Mouse (Mus musculus) cerebellum, adult 11-12 months (tissue): ENCODE results near the gene BC051142.
A peak's percentile ranks its signal among the peaks of the same experiment; 100 is the strongest.
"Not testable (repeated sequence)": the region's sequence is repeated elsewhere in the genome, so short reads cannot be mapped to it uniquely, and the experiment has no call there.

Source experiments
- DNase-seq: peaks from one replicate; pipeline ENCODE4 v3.0.0; 2022

BC051142 gene

DNA sequence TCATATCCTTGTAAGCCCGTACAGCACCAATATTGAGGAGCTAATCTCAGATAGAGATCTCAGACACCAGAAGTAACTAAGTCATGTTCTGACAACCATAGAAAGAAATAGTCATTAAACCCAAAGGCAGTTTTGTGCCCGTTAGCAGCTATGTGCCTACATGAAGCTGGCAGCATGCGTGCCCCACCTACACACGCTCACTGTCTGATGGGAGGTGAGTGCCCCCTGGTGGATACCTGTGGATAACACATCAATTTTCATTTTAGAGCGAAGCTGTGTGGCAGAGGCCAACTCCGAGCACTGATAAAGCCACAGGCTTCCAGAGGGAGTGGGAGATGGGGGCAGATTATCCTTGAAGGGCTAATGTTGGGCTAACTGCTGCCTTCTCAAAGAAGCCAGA lies 12.5 kb downstream of the BC051142 start:
- peak; percentile 51 for DNase-seq

DNA sequence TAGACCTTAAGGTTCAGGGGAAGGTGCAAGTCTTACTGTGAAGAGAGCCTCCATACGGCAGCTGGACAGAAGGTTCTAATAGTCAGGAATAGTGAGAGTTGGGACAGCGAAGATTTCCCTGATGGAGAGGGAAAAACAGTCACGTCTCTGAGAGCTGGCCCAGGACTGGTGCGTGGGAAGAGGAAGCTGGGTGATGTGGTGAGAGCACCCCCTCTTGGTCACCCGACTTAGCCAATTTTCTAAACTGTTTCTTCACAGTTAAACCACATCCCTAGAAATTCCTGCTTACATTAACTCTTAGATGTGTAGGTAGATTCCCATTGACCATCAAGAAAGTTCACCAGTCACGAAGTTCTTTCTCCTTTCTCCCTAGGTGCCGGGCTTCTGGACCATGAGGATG lies 21.4 kb downstream of the BC051142 start:
- DNase-seq: no peak

DNA sequence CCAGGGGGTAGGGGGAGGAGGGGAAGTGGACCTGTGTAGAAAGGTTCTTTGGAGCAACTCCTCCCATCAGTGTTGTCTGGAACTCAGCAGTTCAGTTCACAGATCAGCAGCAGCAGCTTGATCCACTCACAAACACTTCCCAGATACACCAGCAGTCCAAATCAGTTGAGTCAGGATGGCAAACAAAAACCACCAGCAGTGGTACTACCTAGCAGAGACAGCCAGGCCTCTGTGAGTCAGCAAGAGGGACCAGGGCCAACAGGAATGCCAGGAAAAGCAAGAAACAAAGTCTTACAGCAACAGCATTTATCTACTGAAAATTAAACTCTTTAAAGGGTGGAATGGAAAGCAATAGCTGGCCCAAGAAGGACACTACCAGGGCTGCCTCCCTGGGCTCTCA lies 29.0 kb downstream of the BC051142 start:
- no peak for DNase-seq

DNA sequence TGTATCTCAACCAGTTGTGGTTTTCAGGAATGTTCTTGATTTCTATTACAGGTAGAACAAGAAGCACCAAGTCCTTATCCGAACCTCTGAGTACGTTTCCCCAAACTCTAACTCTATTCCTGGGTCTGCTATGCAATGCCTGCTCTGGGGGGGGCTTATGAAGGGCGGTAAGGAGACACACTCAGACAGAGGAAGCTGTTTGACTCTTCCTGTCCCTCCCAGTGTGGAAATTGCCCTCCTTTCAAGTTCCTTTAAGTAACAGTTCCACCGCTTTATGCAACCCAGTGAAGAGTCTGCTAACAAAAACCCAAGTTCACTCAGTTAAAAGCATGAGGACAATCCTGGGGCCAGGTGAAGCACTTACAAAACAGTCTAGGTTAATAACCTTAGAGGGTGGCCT lies 38.5 kb downstream of the BC051142 start:
- no peak for DNase-seq

DNA sequence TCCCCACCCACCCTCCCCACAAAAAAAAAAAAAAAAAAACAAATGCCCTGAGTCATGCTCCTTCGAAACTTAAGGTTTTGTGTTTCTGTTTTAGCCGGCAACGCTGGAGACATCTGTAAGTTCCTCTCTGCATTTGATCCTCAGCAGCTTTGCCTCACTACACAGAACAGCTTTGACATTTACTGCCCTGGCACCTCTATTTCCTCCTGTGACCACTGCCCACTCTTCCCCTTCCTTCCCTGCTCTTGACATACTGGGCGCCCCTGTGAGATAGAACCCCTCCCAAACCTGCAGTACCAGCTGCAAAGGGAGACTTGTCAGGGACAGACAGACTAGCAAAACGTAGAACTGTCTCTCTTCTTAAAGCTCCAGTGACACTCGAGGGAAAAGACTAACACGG lies 39.0 kb downstream of the BC051142 start:
- DNase-seq: no peak

DNA sequence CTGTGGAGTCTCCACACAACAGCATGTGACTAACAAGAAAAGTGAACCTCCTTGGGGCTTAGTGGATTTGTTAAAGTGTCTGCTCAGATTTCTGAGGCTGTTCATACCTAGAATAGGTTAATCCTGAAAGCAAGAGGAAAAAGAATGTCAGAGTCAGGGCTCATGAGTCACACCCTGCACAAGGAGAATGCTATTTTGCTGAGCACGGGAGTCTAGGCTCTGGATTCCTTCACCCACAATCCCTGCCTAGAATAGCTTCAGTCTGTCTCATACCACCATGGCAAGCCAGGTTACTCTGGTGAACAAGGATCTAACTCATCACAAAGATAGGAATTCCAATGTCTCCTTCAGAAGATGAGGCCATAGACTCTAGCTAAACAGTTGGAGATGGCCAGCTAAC lies 40.0 kb downstream of the BC051142 start:
- DNase-seq: no peak

DNA sequence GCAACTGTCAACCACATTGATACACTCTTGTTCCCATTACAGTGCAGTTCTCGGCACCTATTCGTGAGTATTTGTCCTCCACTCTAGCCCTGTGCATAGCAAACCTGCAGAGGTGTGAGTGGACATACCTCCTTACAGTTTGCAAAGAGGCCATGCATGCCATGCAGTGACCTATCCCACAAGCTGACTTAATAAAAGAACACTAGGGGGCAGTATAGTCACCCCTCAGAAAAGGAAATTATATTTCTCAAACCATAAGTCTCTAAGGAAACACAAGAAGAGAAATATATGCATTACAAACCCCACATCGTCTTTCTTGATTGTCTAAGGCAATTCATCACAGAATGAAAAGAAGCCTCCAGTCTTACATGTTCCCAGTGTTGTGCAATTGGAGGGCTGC lies 41.2 kb downstream of the BC051142 start:
- no peak for DNase-seq

DNA sequence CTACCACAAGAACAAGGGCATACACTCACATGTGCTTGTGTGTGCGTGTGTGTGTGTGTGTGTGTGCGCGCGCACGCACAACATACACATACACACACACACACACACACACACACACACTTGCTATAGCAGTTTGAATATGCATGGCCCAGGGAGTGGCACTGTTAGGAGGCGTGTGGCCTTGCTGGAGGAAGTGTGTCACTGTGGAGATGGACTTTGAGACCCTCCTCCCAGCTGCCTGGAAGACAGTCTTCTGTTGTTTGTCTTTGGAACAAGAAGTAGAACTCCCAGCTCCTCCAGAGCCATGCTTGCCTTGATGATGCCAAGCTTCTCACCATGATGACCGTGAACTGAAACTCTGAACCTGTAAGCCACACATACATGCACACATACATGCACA lies 43.4 kb downstream of the BC051142 start:
- DNase-seq: no peak

DNA sequence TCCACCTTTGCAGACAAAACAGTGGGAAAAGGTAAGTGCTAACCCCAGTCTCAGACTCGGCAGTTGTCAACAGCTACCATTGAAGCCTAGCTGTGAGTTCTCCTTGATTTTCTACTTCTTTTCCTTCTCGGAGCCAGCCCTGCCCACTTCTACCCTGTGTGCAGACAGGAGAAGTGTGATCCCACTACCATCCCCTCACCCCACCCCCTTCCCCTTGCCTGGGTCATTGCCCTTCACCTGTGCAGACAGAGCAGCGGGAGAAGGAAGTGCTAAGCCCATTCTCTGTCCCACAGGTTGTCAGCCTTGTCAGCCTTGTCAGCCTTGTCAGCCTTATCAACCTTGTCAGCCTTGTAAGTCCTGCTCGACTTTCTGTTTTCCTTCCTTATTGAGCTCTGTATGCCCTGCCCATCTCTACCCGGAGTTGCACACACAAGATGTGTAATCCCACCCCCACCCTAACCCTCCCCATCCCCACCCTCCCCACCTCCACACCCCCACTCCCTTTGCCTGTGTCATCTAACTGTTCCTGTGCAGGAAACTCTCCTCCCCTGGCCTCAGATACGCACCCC lies 49.9 kb downstream of the BC051142 start:
- no peak for DNase-seq

DNA sequence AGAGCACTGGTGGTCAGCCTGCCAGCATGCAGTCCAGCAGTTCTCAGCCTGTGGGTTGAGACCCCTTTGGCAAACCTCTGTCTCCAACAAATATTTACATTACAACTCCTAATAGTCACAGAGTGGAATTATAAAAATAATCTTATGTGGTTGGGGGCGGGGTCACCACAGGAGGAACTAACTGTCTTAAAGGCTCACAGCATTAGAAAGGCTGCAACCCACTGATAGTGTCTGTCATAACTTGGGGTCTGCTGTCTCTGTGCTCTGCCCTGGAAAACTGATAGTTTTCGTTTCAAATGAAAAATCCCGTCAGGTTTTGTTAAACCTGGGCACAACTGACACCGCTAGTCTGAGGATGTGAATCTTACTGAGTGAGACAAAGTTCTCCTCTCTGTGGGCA lies 59.0 kb downstream of the BC051142 start:
- no peak for DNase-seq

DNA sequence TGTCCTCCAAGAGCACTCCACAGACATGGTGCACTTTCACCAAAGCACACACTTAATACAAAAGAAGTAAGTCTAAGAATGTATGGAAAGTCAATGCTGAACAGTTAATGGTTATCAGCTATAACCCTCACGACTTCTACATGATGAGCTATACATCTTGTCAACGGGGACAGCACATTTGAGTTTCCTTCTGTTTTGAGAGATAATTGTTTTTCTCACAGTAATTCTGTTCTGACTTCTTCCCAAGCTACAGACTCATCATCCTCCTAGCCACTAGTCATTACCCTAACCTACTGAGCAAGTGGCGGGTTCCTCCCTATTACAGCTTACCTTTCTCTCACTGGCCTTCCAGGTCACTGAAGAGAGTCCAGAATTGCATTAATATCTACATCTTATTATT lies 60.6 kb downstream of the BC051142 start:
- no peak for DNase-seq

DNA sequence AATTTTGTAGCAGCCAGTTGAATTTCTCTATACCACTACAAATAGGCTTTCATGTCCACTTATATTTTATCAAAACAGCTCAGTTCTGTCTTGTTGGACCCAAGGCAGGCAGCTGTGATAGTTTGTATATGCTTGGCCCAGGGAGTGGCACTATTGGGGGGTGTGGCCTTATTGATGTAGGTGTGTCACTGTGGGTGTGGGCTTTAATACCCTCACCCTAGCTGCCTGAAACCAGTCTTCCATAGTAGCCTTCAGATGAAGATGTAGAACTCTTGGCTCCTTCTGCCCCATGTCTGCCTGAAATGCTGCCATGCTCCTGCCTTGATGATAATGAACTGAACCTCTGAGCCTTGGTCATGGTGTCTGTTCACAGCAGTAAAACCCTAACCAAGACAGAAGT lies 67.3 kb downstream of the BC051142 start:
- not testable (repeated sequence) for DNase-seq

DNA sequence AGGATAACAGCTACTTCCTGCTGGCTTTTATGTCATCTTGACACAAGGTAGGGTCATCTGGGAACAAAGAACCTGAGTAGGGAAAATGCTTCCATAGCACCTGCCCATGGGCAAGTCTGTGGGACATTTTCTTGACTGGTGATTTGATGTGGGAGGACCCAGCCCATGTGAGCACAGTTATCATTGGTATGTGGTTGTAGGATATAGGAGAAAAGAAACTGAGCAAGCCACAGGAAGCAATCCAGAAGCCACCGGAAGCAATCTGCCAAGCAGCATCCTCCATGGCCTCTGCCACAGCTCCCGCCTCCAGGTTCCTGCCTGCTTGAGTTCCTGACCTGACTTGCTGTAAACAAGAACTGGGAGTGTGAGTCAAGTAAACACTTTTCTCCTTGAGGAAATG lies 71.9 kb downstream of the BC051142 start:
- DNase-seq: no peak

DNA sequence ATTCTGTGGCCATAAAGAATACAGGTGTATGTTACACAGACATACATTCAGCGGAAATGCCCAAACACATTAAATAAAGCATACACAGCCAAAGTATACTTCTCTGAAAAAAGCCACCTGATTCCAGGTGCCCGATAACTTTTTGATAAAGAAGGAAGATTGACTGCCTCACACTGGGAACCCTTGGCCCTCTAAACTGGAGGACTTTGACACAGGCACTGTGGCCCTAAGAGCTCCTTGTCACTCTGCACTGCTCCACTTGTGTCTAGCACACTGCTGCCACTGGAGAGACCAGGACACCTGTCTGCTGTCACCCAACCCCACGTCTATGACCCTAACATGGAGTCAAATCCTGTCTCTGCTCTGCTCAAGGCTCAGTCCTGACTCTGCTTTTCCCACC lies 76.4 kb downstream of the BC051142 start:
- DNase-seq: no peak

DNA sequence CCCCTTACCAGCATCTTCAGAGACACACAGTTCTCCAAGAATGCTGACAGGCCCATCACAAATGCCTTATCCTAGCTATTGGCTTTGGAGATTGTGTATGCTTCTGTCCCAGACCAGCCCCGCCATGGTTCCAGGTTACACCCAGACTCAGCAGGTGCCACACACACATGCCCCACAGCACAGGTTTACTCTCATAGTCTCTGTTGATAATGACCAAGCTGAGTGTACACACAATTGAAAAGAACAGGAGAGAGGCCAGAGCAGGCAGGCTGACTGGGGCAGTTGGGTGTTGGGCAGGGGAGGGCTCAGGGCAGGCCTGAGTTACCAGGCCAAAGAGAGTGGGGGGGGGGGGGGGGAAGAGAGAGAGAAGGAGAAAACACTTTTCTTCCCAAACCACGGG lies 77.8 kb downstream of the BC051142 start:
- no peak for DNase-seq

DNA sequence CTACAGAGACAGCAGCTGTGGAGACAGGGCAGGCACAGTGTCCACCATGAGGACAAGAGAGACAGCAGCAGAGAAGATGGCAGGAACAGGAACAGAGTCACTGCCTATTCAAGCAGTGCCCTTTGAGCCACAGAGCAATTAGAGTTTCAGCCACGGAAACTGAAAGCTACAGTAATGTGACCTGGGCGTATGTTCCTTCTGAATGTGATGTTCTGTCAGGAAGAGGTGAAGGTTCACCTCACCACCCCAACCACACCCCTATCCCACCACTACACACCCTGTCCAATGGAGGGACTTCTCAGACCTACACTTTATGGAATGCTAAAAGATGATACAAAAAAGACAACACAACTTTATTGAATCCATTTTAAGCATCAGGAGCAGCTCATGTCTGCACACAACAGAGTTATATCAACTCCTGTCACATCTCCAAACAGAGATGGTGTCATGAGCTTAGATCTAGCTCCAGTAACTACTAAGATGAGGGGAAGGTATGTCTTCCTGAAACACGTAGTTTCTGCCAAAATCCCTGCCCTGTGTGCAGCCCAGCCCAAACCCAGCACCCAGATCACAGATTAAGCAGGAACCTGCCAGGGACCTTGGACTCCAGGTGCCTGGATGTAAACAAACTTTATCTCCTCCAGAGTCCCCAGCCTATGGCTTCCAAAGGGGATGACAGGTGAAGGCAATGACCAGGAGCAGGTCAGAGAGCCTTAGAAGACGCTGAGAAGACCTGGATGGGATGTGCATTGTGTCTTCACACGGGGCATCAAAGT lies 78.8 kb downstream of the BC051142 start, which contains the start of gene Btnl4:
Gene Btnl4, minus strand, starts transcription at position 81 of the 776 bp plus-strand sequence.
- not testable (repeated sequence) for DNase-seq

DNA sequence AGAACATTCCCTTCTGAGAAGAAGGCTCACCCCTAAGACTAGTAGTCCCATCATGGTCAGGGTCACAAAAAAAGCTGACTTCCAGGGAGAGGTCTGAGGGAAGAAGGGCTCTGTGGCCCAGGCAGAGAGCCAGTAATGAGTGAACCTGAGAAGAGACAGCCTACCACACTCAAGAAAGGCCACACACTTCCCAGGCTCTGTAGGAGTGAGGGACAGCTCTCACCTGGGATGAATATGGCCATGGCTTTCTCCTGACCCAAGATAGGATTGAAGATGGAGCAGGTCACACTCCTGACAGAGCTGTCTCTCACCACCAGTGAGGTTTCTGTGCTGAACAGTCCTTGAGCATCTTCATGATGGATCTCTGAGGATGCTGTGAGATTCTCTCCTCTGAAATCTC lies 94.2 kb downstream of the BC051142 start:
- DNase-seq: no peak

DNA sequence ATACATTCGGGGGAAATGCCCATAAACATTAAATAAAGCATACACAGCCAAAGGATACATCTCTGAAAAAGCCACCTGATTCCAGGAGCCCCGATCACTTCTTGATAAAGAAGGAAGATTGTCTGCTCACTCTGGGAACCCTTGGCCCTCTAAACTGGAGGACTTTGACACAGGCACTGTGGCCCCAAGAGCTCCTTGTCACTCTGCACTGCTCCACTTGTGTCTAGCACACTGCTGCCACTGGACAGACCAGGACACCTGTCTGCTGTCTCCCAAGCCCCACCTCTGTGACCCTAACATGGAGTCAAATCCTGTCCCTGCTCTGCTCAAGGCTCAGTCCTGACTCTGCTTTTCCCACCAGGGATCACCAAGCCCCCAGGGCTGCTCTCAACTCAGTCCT lies 96.5 kb downstream of the BC051142 start:
- not testable (repeated sequence) for DNase-seq

DNA sequence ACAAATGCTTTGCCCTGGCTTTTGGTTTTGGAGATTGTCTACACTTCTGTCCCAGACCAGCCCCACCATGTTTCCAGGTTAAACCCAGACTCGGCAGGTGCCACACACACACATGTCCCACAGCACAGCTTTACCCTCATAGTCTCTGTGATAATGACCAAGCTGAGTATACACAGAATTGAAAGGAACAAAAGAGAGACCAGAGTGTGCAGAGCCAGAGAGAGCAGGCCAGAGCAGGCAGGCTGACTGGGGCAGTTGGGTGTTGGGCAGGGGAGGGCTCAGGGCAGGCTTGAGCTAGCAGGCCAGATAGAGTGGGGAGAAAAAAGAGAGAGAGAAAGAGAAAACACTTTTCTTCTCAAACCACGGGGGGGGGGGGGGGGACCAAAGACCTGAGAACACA lies 97.9 kb downstream of the BC051142 start:
- no peak for DNase-seq

DNA sequence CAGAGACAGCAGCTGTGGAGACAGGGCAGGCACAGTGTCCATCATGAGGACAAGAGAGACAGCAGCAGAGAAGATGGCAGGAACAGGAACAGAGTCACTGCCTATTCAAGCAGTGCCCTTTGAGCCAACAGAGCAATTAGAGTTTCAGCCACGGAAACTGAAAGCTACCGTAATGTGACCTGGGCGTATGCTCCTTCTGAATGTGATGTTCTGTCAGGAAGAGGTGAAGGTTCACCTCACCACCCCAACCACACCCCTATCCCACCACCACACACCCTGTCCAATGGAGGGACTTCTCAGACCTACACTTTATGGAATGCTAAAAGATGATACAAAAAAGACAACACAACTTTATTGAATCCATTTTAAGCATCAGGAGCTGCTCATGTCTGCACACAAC lies 98.7 kb downstream of the BC051142 start:
- DNase-seq: not testable (repeated sequence)

DNA sequence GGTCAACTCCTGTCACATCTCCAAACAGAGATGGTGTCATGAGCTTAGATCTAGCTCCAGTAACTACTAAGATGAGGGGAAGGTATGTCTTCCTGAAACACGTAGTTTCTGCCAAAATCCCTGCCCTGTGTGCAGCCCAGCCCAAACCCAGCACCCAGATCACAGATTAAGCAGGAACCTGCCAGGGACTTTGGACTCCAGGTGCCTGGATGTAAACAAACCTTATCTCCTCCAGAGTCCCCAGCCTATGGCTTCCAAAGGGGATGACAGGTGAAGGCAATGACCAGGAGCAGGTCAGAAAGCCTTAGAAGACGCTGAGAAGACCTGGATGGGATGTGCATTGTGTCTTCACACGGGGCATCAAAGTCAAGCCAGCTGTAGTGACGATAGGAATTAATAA lies 99.1 kb downstream of the BC051142 start:
- DNase-seq: not testable (repeated sequence)

DNA sequence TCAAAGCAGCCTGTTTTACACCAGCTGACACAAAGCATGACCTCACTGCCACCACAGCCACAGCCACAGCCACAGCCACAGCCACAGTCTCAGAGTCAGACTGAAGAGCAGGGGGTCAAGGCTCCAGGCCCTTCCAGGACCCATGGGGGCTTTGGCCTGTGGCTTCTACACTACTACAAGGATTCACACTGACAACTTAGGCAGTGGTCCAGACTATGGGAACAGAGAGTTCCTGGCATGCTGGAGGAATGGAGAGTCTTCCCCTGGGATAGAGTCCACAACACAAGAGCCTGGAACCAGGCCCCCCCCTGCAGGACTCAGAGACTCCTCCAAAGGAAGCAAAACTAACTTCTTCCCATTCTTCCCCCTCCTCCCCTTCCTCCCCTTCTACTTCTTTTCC lies 109.0 kb downstream of the BC051142 start:
- DNase-seq: no peak
